Mouse (Mus musculus): ENCODE data around the gene Angel1. TPM values are rescaled to one million over a fixed set of nuclear protein-coding genes. Genes with fewer than 3 reads are reported as not detected.

Gene Angel1
- total and polyA plus RNA-seq, 2 experiments from 2014 or later, result 9.3 to 12.4 TPM

DNA sequence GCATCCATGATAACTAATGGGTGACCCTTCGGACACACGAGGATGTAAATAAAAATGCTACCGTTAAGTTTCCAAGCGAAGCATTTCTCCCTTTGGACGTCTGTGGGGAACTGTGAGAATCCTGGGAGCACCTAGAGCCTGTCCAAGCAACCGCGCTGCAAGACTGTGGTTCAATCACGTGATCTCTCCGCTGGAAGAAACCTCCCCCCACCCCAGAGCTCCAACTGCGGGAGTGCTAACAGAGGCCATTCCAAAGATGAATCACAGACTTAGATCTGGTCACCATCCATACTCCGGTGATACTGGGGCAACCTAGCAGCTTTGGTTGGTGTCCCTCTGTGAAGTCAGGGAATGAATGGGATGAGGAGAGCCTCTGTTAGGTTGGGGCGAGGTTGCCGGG, 34.8 kb upstream of the Angel1 start:
- H3K27ac ChIP-seq (ENCODE audit: low read depth, low read length), result no peak overlapping the region
- no peak overlapping the region for H3K4me3 ChIP-seq (ENCODE audit: low read depth, low read length)
- 76% methylated on average over 13 of the region's 13 CpGs for WGBS
- DNase-seq (ENCODE audit: low spot score) (no peak), ATAC-seq (ENCODE audit: low FRiP score) (no peak)
- H3K9ac ChIP-seq (replicated peaks; ENCODE audit: low read length, poor library complexity, severe bottlenecking), result no peak overlapping the region
- TF ChIP-seq CTCF (IDR thresholded peaks at IDR 0.05), result no peak
- H3K9me3 ChIP-seq (ENCODE audit: low read length), result peaks cover 2% of the 10 kb centered on the region; the same call in 1 of the 2 replicates
- no peaks in the 10 kb centered on the region for H3K27me3 ChIP-seq (ENCODE audit: insufficient read depth, low read length)
- no peak overlapping the region for H3K4me2 ChIP-seq (ENCODE audit: low read depth, low read length, poor library complexity, severe bottlenecking)
- H3K4me1 ChIP-seq (ENCODE audit: insufficient read depth, low read length), result no peaks in the 10 kb centered on the region
- H3K36me3 ChIP-seq (ENCODE audit: insufficient read depth, low read length), result no peaks in the 10 kb centered on the region

GRCm38 (mm10) chr12:86734319-86734810, 8.1 kb upstream of the Angel1 start, which contains the start of gene Lrrc74a:
Lrrc74a (plus strand) TSS chr12:86734369.
- H3K9me3 ChIP-seq (ENCODE audit: low read length), result no peaks in the 10 kb centered on the region

DNA sequence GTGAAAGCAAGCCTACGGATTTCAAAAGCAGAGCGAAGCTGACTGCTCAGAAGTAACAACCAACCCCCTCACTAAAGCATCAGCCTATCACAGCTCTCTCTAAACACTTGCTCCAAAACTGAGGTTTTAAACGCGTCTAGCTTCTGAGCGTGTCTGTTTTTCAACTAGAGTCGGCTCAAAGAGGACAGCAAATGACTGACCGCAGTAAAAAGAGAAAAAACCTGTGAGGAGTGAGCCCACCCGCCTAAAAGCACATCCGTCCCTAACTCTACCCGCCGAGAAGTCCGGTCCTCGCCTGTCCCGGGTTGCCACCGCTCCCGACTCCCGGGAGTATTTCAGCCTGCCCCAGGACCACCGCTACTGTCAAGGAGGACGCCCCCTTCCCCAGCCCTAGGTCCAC, 554 bp downstream of the Angel1 start:
- ATAC-seq (ENCODE audit: low FRiP score) (peak; percentile 24; the same call in 1 of the 2 replicates), DNase-seq (ENCODE audit: low spot score) (peak; percentile 55)
- Histone ChIP-seq H3K36me3 (ENCODE audit: insufficient read depth, low read length) (no peaks in the 10 kb centered on the region), H3K4me2 (ENCODE audit: low read depth, low read length, poor library complexity, severe bottlenecking) (peak overlapping the region; percentile 72), H3K9me3 (ENCODE audit: low read length) (no peaks in the 10 kb centered on the region), H3K27me3 (ENCODE audit: insufficient read depth, low read length) (no peaks in the 10 kb centered on the region), H3K4me1 (ENCODE audit: insufficient read depth, low read length) (no peaks in the 10 kb centered on the region), H3K4me3 (ENCODE audit: low read depth, low read length) (peak overlapping the region; percentile 67), H3K9ac (replicated peaks; ENCODE audit: low read length, poor library complexity, severe bottlenecking) (peak overlapping the region; percentile 66), H3K27ac (ENCODE audit: low read depth, low read length) (peak overlapping the region; percentile 68; the same call in 1 of the 2 replicates)
- TF ChIP-seq CTCF (IDR thresholded peaks at IDR 0.05), result no peak
- 1% methylated on average over 18 of the region's 19 CpGs for WGBS

More at GRCm38 (mm10) chr12:86734319-86734810, 8.1 kb upstream of the Angel1 start, which contains the start of gene Lrrc74a:
- DNase-seq (ENCODE audit: low spot score) (no peak), ATAC-seq (ENCODE audit: low FRiP score) (no peak)
- Histone ChIP-seq H3K4me2 (ENCODE audit: low read depth, low read length, poor library complexity, severe bottlenecking) (no peak within 1 kb of the TSS), H3K36me3 (ENCODE audit: insufficient read depth, low read length) (no peaks in the 10 kb centered on the region), H3K27me3 (ENCODE audit: insufficient read depth, low read length) (no peaks in the 10 kb centered on the region), H3K4me1 (ENCODE audit: insufficient read depth, low read length) (no peaks in the 10 kb centered on the region), H3K9ac (replicated peaks; ENCODE audit: low read length, poor library complexity, severe bottlenecking) (no peak within 1 kb of the TSS), H3K27ac (ENCODE audit: low read depth, low read length) (no peak within 1 kb of the TSS), H3K4me3 (ENCODE audit: low read depth, low read length) (no peak within 1 kb of the TSS)
- WGBS, result 84% methylated on average over 8 of the region's 8 CpGs
- no peak for TF ChIP-seq CTCF (IDR thresholded peaks at IDR 0.05)

DNA sequence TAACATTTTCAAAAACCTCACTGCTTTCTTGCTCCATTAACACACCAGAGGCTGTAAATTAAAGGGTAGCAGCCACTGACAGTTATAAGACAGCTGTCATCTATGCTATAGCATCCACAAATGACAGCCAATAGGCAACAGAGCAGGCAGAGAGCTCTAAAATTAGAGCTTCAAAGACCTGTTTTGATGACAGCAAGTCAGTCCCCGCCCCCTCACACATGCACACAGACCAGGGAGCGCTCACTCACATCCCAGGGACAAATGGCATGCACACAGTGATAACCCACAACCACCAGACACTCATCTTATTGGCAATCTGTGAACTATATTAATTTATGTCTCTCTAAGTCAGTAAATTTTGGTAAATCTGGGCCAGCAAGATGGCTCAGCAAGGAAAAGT, 2.0 kb downstream of the Angel1 start:
- H3K27ac ChIP-seq (ENCODE audit: low read depth, low read length), result no peak overlapping the region
- H3K9ac ChIP-seq (replicated peaks; ENCODE audit: low read length, poor library complexity, severe bottlenecking), result no peak overlapping the region
- no peak overlapping the region for H3K4me2 ChIP-seq (ENCODE audit: low read depth, low read length, poor library complexity, severe bottlenecking)
- H3K9me3 ChIP-seq (ENCODE audit: low read length), result no peaks in the 10 kb centered on the region
- ATAC-seq (ENCODE audit: low FRiP score) (no peak), DNase-seq (ENCODE audit: low spot score) (no peak)
- H3K4me3 ChIP-seq (ENCODE audit: low read depth, low read length), result no peak overlapping the region
- H3K27me3 ChIP-seq (ENCODE audit: insufficient read depth, low read length), result no peaks in the 10 kb centered on the region
- 0 out of 2 replicates have a peak, but pooled peaks cover 5% of the 10 kb centered on the region for H3K36me3 ChIP-seq (ENCODE audit: insufficient read depth, low read length)
- no peaks in the 10 kb centered on the region for H3K4me1 ChIP-seq (ENCODE audit: insufficient read depth, low read length)
- WGBS, result 81% methylated on average over 2 of the region's 2 CpGs
- no peak for TF ChIP-seq CTCF (IDR thresholded peaks at IDR 0.05)

DNA sequence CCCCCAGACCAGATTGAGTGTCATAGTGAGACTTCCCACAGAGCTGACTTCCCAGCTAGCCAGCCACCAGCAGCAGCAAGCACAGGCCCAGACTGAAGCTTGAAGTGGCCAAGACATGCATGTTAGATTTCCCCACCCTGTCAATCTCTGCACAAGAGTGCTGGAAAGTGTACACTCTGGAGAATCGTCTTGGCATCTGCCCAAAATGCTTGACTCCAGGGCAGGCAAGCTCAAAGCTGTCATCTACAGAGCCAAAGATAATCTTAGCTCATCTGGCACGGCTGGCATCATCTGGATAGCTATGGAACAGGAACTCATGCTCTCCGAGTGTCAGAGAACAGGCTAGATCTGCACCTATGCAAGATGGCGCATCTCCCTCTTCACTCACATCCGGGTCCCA, 4.8 kb downstream of the Angel1 start:
- ATAC-seq (ENCODE audit: low FRiP score) (no peak), DNase-seq (ENCODE audit: low spot score) (peak; percentile 17)
- no peaks in the 10 kb centered on the region for H3K27me3 ChIP-seq (ENCODE audit: insufficient read depth, low read length)
- 76% methylated on average over 5 of the region's 5 CpGs for WGBS
- no peak overlapping the region for H3K4me3 ChIP-seq (ENCODE audit: low read depth, low read length)
- H3K9me3 ChIP-seq (ENCODE audit: low read length), result no peaks in the 10 kb centered on the region
- no peak overlapping the region for H3K9ac ChIP-seq (replicated peaks; ENCODE audit: low read length, poor library complexity, severe bottlenecking)
- no peak for TF ChIP-seq CTCF (IDR thresholded peaks at IDR 0.05)
- no peaks in the 10 kb centered on the region for H3K4me1 ChIP-seq (ENCODE audit: insufficient read depth, low read length)
- 0 out of 2 replicates have a peak, but pooled peaks cover 5% of the 10 kb centered on the region for H3K36me3 ChIP-seq (ENCODE audit: insufficient read depth, low read length)
- no peak overlapping the region for H3K4me2 ChIP-seq (ENCODE audit: low read depth, low read length, poor library complexity, severe bottlenecking)
- H3K27ac ChIP-seq (ENCODE audit: low read depth, low read length), result no peak overlapping the region

- no peak overlapping the region for H3K9ac ChIP-seq (replicated peaks; ENCODE audit: low read length, poor library complexity, severe bottlenecking)
- DNase-seq (ENCODE audit: low spot score), result no peak
- 86% methylated on average over 18 of the region's 18 CpGs for WGBS
- 0 out of 2 replicates have a peak, but pooled peaks cover 5% of the 10 kb centered on the region for H3K36me3 ChIP-seq (ENCODE audit: insufficient read depth, low read length)
- H3K27me3 ChIP-seq (ENCODE audit: insufficient read depth, low read length), result no peaks in the 10 kb centered on the region
- no peak overlapping the region for H3K4me2 ChIP-seq (ENCODE audit: low read depth, low read length, poor library complexity, severe bottlenecking)
- no peak for TF ChIP-seq CTCF (IDR thresholded peaks at IDR 0.05)
- H3K4me3 ChIP-seq (ENCODE audit: low read depth, low read length), result no peak overlapping the region
- no peaks in the 10 kb centered on the region for H3K4me1 ChIP-seq (ENCODE audit: insufficient read depth, low read length)
- no peak overlapping the region for H3K27ac ChIP-seq (ENCODE audit: low read depth, low read length)
- H3K9me3 ChIP-seq (ENCODE audit: low read length), result no peaks in the 10 kb centered on the region
- ATAC-seq (ENCODE audit: low FRiP score), result no peak
Measured at GRCm38 (mm10) chr12:86719961-86720639, 6.2 kb downstream of the Angel1 start.

Measured in midbrain, postnatal 0 days (tissue).